Mouse (Mus musculus): Measurements from ENCODE around the gene Cfap46.
"Not testable (repeated sequence)": the region's sequence is repeated elsewhere in the genome, so short reads cannot be mapped to it uniquely, and the experiment has no call there.

Gene Cfap46

GRCm38 (mm10) chr7:139659901-139660300, 23.7 kb downstream of the Cfap46 start:
- DNase-seq, result not testable (repeated sequence)

GRCm38 (mm10) chr7:139649698-139650097, 33.9 kb downstream of the Cfap46 start:
- DNase-seq, result peak; percentile 17

- DNase-seq, result peak; percentile 90
Observed at GRCm38 (mm10) chr7:139648107-139648824, 35.4 kb downstream of the Cfap46 start.

- no peak for DNase-seq
Observed at GRCm38 (mm10) chr7:139633393-139633792, 50.2 kb downstream of the Cfap46 start.

GRCm38 (mm10) chr7:139625156-139625555, 58.5 kb downstream of the Cfap46 start:
- no peak for DNase-seq

GRCm38 (mm10) chr7:139622568-139622967, 61.0 kb downstream of the Cfap46 start:
- DNase-seq, result no peak

GRCm38 (mm10) chr7:139615767-139616766, 67.5 kb downstream of the Cfap46 start:
- peak; percentile 84 for DNase-seq

GRCm38 (mm10) chr7:139610328-139610727, 73.3 kb downstream of the Cfap46 start:
- DNase-seq, result no peak

GRCm38 (mm10) chr7:139595862-139596261, 87.8 kb downstream of the Cfap46 start:
- DNase-seq, result no peak

GRCm38 (mm10) chr7:139595311-139595710, 88.3 kb downstream of the Cfap46 start:
- DNase-seq, result no peak

- DNase-seq, result no peak
Observed at GRCm38 (mm10) chr7:139591311-139591710, 92.3 kb downstream of the Cfap46 start.

- peak; percentile 70 for DNase-seq
Observed at GRCm38 (mm10) chr7:139590302-139590701, 93.3 kb downstream of the Cfap46 start.

GRCm38 (mm10) chr7:139587919-139588318, 95.7 kb downstream of the Cfap46 start:
- peak; percentile 78 for DNase-seq

- DNase-seq, result peak; percentile 36
Observed at GRCm38 (mm10) chr7:139585183-139585821, 98.3 kb downstream of the Cfap46 start.

- DNase-seq, result peak; percentile 53
Observed at GRCm38 (mm10) chr7:139584221-139585175, 99.1 kb downstream of the Cfap46 start.

- DNase-seq, result peak; percentile 31
Observed at GRCm38 (mm10) chr7:139583094-139583737, 100.4 kb downstream of the Cfap46 start.

GRCm38 (mm10) chr7:139582595-139582994, 101.0 kb downstream of the Cfap46 start, which contains the start of gene Nkx6-2:
Gene Nkx6-2, minus strand, starts transcription at chr7:139582797.
- DNase-seq, result peak; percentile 75

- DNase-seq, result peak; percentile 51
Observed at GRCm38 (mm10) chr7:139581801-139582571, 101.6 kb downstream of the Cfap46 start.

- peak; percentile 47 for DNase-seq
Observed at GRCm38 (mm10) chr7:139580851-139581775, 102.5 kb downstream of the Cfap46 start.
